8 mouse cellular contexts compared by ENCODE assay signal in the genomic region with DNA sequence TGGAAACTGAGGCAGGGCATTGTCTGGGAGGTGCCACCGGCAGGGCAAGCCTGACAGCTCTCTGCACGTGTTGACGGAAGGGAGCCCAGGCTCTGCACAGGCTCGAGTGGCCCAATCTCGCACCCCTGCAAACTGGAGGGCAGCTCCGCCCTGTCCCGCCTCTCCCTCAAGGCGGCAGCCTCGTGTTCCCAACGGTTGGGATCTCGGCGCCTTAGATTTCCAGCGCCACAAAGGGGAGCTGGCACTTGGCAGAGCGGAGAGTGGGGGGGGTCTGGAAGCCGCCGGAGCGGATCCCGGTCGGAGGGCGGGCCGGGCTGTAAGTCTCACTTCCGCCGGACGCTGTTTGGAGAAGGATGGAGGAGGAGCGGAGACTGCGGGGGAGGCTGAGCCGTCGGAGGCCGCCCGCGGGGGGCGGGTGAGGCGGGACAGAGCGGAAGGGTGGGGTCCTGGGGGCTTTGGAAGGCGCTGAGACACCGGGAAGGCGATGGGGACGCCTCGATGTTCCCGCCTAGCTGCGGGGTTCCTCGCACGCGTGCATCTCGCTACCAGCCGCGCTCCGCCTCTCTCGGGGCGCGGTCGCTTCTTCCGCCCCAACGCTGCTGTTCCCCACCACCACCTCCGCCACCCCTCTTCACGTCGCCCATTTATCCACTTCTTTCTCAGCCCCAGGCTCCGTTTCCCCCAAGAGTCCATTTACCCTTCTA. TPM values are rescaled to one million over a fixed set of nuclear protein-coding genes. Genes with fewer than 3 reads are reported as not detected.
DNase-seq lines count a peak whose midpoint lies in the region; ATAC-seq and TF ChIP-seq lines count a peak whose summit lies in the region.

Gene Faap20, plus strand, starts transcription at position 155 of the 704 bp plus-strand sequence.

- peaks cover 9% of the 10 kb centered on the region for H3K79me2 ChIP-seq in myocyte (ENCODE audit: control insufficient read depth, insufficient read depth)

- peak within 1 kb of the TSS; percentile 96 for H3K27ac ChIP-seq in heart, embryonic 12.5 days (ENCODE audit: poor library complexity, severe bottlenecking)
- peak within 1 kb of the TSS; percentile 96 for H3K27ac ChIP-seq in kidney, postnatal 0 days
- peak within 1 kb of the TSS; percentile 96 for H3K27ac ChIP-seq in liver, embryonic 11.5 days (ENCODE audit: low read depth, low read length)

- TF ChIP-seq POLR2A in myocyte (IDR thresholded peaks at IDR 0.05; ENCODE audit: insufficient read length, low read depth) = peak; percentile 85

- H3K4me3 ChIP-seq in heart, embryonic 12.5 days = peak within 1 kb of the TSS; percentile 59
- H3K4me3 ChIP-seq in kidney, postnatal 0 days (replicated peaks; ENCODE audit: low read depth, low read length) = peak within 1 kb of the TSS; percentile 58
- H3K4me3 ChIP-seq in liver, embryonic 11.5 days (ENCODE audit: low read depth, low read length) = peak within 1 kb of the TSS; percentile 64
- H3K4me3 ChIP-seq in myocyte = peak within 1 kb of the TSS; percentile 76

- H3ac ChIP-seq in myocyte (ENCODE audit: control insufficient read depth, insufficient read length) = peak within 1 kb of the TSS; percentile 52

- under 1% methylated on average over 50 of the region's 58 CpGs for WGBS in heart, embryonic 12.5 days
- under 1% methylated on average over 48 of the region's 58 CpGs for WGBS in kidney, postnatal 0 days
- under 1% methylated on average over 56 of the region's 58 CpGs for WGBS in liver, embryonic 11.5 days

- H3K4me1 ChIP-seq in heart, embryonic 12.5 days (replicated peaks) = peaks cover 33% of the 10 kb centered on the region
- H3K4me1 ChIP-seq in kidney, postnatal 0 days (replicated peaks; ENCODE audit: insufficient read depth, low read length) = peaks cover 9% of the 10 kb centered on the region
- peaks cover 9% of the 10 kb centered on the region for H3K4me1 ChIP-seq in liver, embryonic 11.5 days (replicated peaks; ENCODE audit: control insufficient read depth, insufficient read depth, low read length)

- peak; percentile 88 for DNase-seq in CD4-positive, CD25-positive, alpha-beta regulatory T cell, adult 2 months (ENCODE audit: low read depth, low spot score)
- peak; percentile 84 for DNase-seq in brain, embryonic 18.5 days (ENCODE audit: low read depth, low spot score)
- peak; percentile 98 for DNase-seq in kidney, postnatal 0 days (ENCODE audit: low spot score)
- peak; percentile 94 for DNase-seq in liver, embryonic 11.5 days (ENCODE audit: low spot score)
- DNase-seq in splenic B cell, adult 2 months (ENCODE audit: low read depth, low spot score) = peak; percentile 79

- H3K9ac ChIP-seq in heart, embryonic 12.5 days = peak within 1 kb of the TSS; percentile 82
- H3K9ac ChIP-seq in kidney, postnatal 0 days (ENCODE audit: low read depth, low read length) = peak within 1 kb of the TSS; percentile 72
- H3K9ac ChIP-seq in liver, embryonic 11.5 days (ENCODE audit: low read depth, low read length) = peak within 1 kb of the TSS; percentile 79

- peak within 1 kb of the TSS; percentile 93 for H3K4me2 ChIP-seq in heart, embryonic 12.5 days
- H3K4me2 ChIP-seq in kidney, postnatal 0 days (ENCODE audit: low read length) = peak within 1 kb of the TSS; percentile 85
- peak within 1 kb of the TSS; percentile 91 for H3K4me2 ChIP-seq in liver, embryonic 11.5 days
- H3K4me2 ChIP-seq in myocyte (ENCODE audit: low read depth) = peak within 1 kb of the TSS; percentile 97

- ATAC-seq in erythroid progenitor cell, adult 5-6 weeks (replicated peaks; ENCODE audit: low FRiP score, poor library complexity, severe bottlenecking) = peak; percentile 50
- ATAC-seq in heart, embryonic 12.5 days (ENCODE audit: insufficient number of reproducible peaks, low FRiP score) = peak; percentile 89
- peak; percentile 84 for ATAC-seq in kidney, postnatal 0 days (replicated peaks; ENCODE audit: low FRiP score, low read depth)
- ATAC-seq in liver, embryonic 11.5 days (replicated peaks; ENCODE audit: low FRiP score) = peak; percentile 87

- H3K36me3 ChIP-seq in heart, embryonic 12.5 days = peaks cover 14% of the 10 kb centered on the region
- 0 out of 2 replicates have a peak, but pooled peaks cover 5% of the 10 kb centered on the region for H3K36me3 ChIP-seq in kidney, postnatal 0 days (ENCODE audit: insufficient read depth, low read length)
- no peaks in the 10 kb centered on the region for H3K36me3 ChIP-seq in liver, embryonic 11.5 days (ENCODE audit: control insufficient read depth, insufficient read depth, low read length)
- H3K36me3 ChIP-seq in myocyte (ENCODE audit: control insufficient read depth, insufficient read depth) = no peaks in the 10 kb centered on the region
- no peaks in the 10 kb centered on the region for H3K36me3 ChIP-seq in splenic B cell, adult 2 months (ENCODE audit: control insufficient read depth, insufficient read depth, low read length, poor library complexity, severe bottlenecking)

- H3K27me3 ChIP-seq in heart, embryonic 12.5 days (replicated peaks) = no peaks in the 10 kb centered on the region
- H3K27me3 ChIP-seq in kidney, postnatal 0 days (ENCODE audit: insufficient read depth, low read length) = no peaks in the 10 kb centered on the region
- H3K27me3 ChIP-seq in liver, embryonic 11.5 days (replicated peaks; ENCODE audit: control insufficient read depth, insufficient read depth, low read length) = no peaks in the 10 kb centered on the region
- H3K27me3 ChIP-seq in myocyte (ENCODE audit: control insufficient read depth, insufficient read depth, insufficient read length) = no peaks in the 10 kb centered on the region
- H3K27me3 ChIP-seq in splenic B cell, adult 2 months (ENCODE audit: control insufficient read depth, insufficient read depth, low read length, poor library complexity, severe bottlenecking) = no peaks in the 10 kb centered on the region

- no peaks in the 10 kb centered on the region for H3K9me3 ChIP-seq in heart, embryonic 12.5 days (replicated peaks)
- H3K9me3 ChIP-seq in kidney, postnatal 0 days (replicated peaks; ENCODE audit: low read length) = no peaks in the 10 kb centered on the region
- no peaks in the 10 kb centered on the region for H3K9me3 ChIP-seq in liver, embryonic 11.5 days (ENCODE audit: control insufficient read depth, low read length)

- no peak; the same call in 1 of the 2 replicates for TF ChIP-seq CTCF in kidney, postnatal 0 days (IDR thresholded peaks at IDR 0.05; ENCODE audit: low read depth)

TF ChIP-seq in myocyte, 11 proteins besides CTCF, POLR2A, EP300 and RAD21:
- TF ChIP-seq E2F4 (IDR thresholded peaks at IDR 0.05; ENCODE audit: insufficient read depth) (no peak), MYOD1 (IDR thresholded peaks at IDR 0.05; ENCODE audit: control insufficient read depth in 1 of 3, insufficient read length in 2 of 3, low read depth in 2 of 3) (no peak), POLR2AphosphoS2 (IDR thresholded peaks at IDR 0.05; ENCODE audit: insufficient read length, low read depth) (peak; percentile 87)

RNA-seq across cellular contexts. Expression of gene Faap20, which starts in this region (rescaled TPM):
- 4.0 and 6.7 TPM in 2 replicates for total RNA-seq in erythroid progenitor cell, adult 5-6 weeks (2015; ENCODE audit: low replicate concordance)
- total RNA-seq in erythroid progenitor cell, adult 5-6 weeks (2017; ENCODE audit: low replicate concordance) = 2.1 and 2.2 TPM in 2 replicates
- 61.0 and 65.1 TPM in 2 replicates for polyA plus RNA-seq in heart, embryonic 12.5 days (2016; fragmentation: Nextera tagmentation; extraction: Ambion mirVana)
- 77.2 and 80.0 TPM in 2 replicates for polyA plus RNA-seq in kidney, postnatal 0 days (2015; fragmentation: Nextera tagmentation; extraction: Ambion mirVana)
- polyA plus RNA-seq in liver, embryonic 11.5 days (2014; fragmentation: Nextera tagmentation; extraction: Ambion mirVana) = 50.1 and 55.0 TPM in 2 replicates
- polyA plus RNA-seq in myocyte (2012; fragmentation: generic; extraction: Trizol) = 40.4 TPM

Comparison
In these comparisons a context has a peak if more than half of its experiments do, and no peak if none do; other contexts are left out.
1. Peak in every context shown above with its lines: DNase-seq, ATAC-seq, H3K4me3 ChIP-seq and H3K27ac ChIP-seq.